Mouse (Mus musculus) embryonic facial prominence, embryonic 14.5 days (tissue): Measurements from ENCODE around the gene Gm5136. TPM values are rescaled to one million over a fixed set of nuclear protein-coding genes. Genes with fewer than 3 reads are reported as not detected.

Experiments used
- ATAC-seq: fragments of 200-750 bp; cut with Nextera tagmentation; 2 replicates; pipeline ENCODE4 v1.8.0; 2017; ENCODE audit warnings: low read depth, moderate number of reproducible peaks, moderate TSS enrichment
- DNase-seq: peaks from one replicate; pipeline ENCODE4 v3.0.0-alpha.2; 2015; ENCODE audit warnings: low spot score
- H3K27ac ChIP-seq: fragments of 300-500 bp; sonication (generic); replicated peaks from 2 replicates; pipeline ENCODE4 v1.5.1; 2014; ENCODE audit warnings: low read depth, mild to moderate bottlenecking, low read length, moderate library complexity
- H3K27me3 ChIP-seq: fragments of 300-500 bp; sonication (generic); replicated peaks from 2 replicates; pipeline ENCODE4 v1.6.1; 2014; ENCODE audit warnings: low read length; ENCODE audit not compliant: control insufficient read depth, insufficient read depth
- H3K36me3 ChIP-seq: fragments of 300-500 bp; sonication (generic); 2 replicates; pipeline ENCODE4 v1.6.1; 2014; ENCODE audit warnings: low read length, mixed read lengths; ENCODE audit not compliant: control insufficient read depth, insufficient read depth
- H3K4me1 ChIP-seq: fragments of 300-500 bp; sonication (generic); 2 replicates; pipeline ENCODE4 v1.6.1; 2014; ENCODE audit warnings: antibody characterized with exemption, low read length; ENCODE audit not compliant: control insufficient read depth, insufficient read depth
- H3K4me2 ChIP-seq: fragments of 300-500 bp; sonication (generic); 2 replicates; pipeline ENCODE4 v1.6.1; 2014; ENCODE audit warnings: low read depth, mild to moderate bottlenecking, low read length, moderate library complexity, mixed read lengths
- H3K4me3 ChIP-seq: fragments of 300-500 bp; sonication (generic); 2 replicates; pipeline ENCODE4 v1.5.1; 2014; ENCODE audit warnings: low read depth, mild to moderate bottlenecking, low read length
- H3K9ac ChIP-seq: fragments of 300-500 bp; sonication (generic); 2 replicates; pipeline ENCODE4 v1.6.1; 2014; ENCODE audit warnings: low read depth, mild to moderate bottlenecking, low read length, moderate library complexity, mixed read lengths
- H3K9me3 ChIP-seq: fragments of 300-500 bp; sonication (generic); 2 replicates; pipeline ENCODE4 v1.6.1; 2016; ENCODE audit warnings: low read length; ENCODE audit not compliant: control insufficient read depth
- WGBS: fragments of 180-500 bp; shearing (Covaris S2); extraction: QIAGEN DNeasy Blood & Tissue Kit; methylation state at CpG from one replicate; pipeline ENCODE4 v1.1.7; 2014; 5-methylcytosine and 5-hydroxymethylcytosine counted together
- polyA plus RNA-seq: library from polyadenylated mRNA; unstranded; fragments of >200 nt; fragmentation: Nextera tagmentation; extraction: Ambion mirVana; gene quantifications from 2 replicates; pipeline ENCODE4 v1.2.1, GENCODE M21; 2014

Gene Gm5136
- polyA plus RNA-seq, result not detected in 2 replicates

DNA sequence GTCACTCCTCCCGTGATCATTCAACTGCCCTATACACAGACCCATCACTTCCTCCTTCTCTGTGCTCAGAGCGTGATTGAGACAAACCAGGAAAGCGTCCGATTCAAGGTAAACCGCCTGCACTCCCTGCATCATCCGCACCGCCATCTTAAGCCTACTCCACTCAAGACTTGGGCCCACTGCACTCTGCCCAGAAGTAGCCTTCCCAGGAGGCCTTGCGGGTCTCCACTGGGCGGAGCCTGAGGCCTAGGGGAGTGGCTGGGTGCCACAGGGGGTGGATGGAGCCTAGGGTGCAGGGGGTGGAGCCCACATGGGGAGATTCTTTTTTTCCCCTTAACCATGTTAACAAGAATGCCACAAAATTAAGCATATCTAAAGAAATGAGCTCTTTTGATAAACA, at the start of gene Gm5136:
Gene Gm5136, minus strand, starts transcription at position 215 of the 400 bp plus-strand sequence.
- Histone ChIP-seq H3K36me3 (no peaks in the 10 kb centered on the region), H3K9ac (no peak within 1 kb of the TSS), H3K4me1 (no peaks in the 10 kb centered on the region), H3K4me3 (no peak within 1 kb of the TSS), H3K27ac (no peak within 1 kb of the TSS), H3K4me2 (no peak within 1 kb of the TSS), H3K27me3 (no peaks in the 10 kb centered on the region), H3K9me3 (0 out of 2 replicates have a peak, but pooled peaks cover 2% of the 10 kb centered on the region)
- WGBS, result 95% methylated on average over 9 of the region's 9 CpGs
- no peak for ATAC-seq
- no peak for DNase-seq

DNA sequence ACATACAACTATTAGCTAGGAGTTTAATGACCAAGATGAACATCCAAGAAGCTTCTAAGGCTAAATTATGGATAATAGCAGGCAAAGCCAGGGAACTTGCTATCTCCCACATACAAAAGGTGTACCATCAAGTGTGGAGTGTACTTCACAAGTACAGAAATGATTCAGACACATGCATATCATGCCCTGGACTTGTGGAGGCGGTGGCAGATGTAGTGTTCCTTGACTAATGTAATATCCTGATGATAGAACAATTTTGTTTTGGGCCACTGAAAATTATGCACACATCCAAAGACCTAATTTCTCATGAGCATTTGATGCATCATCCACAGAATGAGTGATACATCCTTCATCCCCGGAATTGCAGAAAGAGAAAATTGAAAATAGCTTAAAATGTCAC, 43.8 kb upstream of the Gm5136 start:
- Histone ChIP-seq H3K9ac (no peak overlapping the region), H3K9me3 (no peaks in the 10 kb centered on the region), H3K4me2 (no peak overlapping the region), H3K36me3 (no peaks in the 10 kb centered on the region), H3K4me3 (no peak overlapping the region), H3K4me1 (no peaks in the 10 kb centered on the region), H3K27me3 (no peaks in the 10 kb centered on the region), H3K27ac (no peak overlapping the region)
- ATAC-seq (no peak), DNase-seq (no peak)
- WGBS, result 84% methylated on average over 2 of the region's 2 CpGs

DNA sequence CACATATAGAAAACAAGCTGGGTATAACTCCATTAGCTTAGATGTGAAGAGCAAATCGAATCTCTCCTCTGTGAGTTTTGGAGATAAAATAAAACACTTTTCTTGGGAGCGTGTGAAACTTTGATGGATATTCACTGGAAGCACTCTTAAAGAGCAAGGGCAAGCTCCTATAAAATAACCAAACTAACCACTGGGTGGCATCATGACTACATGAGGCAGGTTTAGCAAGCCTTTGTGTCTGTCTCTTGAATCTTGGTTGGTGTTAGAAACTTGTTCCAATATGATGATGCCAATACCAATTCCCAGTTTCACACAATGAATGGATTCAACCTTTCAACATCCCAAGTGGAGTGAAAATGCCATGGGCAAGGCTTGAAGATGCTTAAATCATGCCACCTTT, 34.0 kb upstream of the Gm5136 start:
- Histone ChIP-seq H3K27me3 (no peaks in the 10 kb centered on the region), H3K4me2 (no peak overlapping the region), H3K36me3 (no peaks in the 10 kb centered on the region), H3K4me1 (no peaks in the 10 kb centered on the region), H3K4me3 (no peak overlapping the region), H3K27ac (no peak overlapping the region), H3K9ac (no peak overlapping the region), H3K9me3 (no peaks in the 10 kb centered on the region)
- WGBS, result 62% methylated on average over 2 of the region's 2 CpGs
- peak; percentile 76 for DNase-seq
- ATAC-seq, result no peak

DNA sequence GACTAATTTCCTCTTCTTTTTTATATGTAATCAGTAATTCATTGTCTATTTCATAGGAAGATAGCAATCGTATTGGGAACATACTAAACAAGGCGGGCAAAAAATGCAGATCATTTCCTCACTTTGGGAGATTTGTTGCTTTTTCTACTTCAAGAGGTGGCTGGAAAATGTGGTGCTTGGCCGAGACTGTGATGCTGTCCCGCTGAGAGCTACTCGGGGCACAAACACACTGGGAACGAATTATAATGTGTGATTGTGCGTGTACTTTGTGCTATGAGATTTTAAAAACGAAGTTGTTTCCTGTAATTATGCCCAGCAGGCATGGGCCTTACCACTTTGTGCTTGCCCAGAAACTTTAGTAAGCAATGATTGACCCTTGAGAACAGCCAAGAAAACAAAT, 29.0 kb upstream of the Gm5136 start:
- no peak overlapping the region for H3K4me3 ChIP-seq
- H3K4me2 ChIP-seq, result no peak overlapping the region
- H3K9ac ChIP-seq, result no peak overlapping the region
- no peak for ATAC-seq
- no peak for DNase-seq
- no peaks in the 10 kb centered on the region for H3K27me3 ChIP-seq
- no peaks in the 10 kb centered on the region for H3K36me3 ChIP-seq
- H3K27ac ChIP-seq, result no peak overlapping the region
- H3K4me1 ChIP-seq, result no peaks in the 10 kb centered on the region
- 65% methylated on average over 8 of the region's 8 CpGs for WGBS
- H3K9me3 ChIP-seq, result no peaks in the 10 kb centered on the region

DNA sequence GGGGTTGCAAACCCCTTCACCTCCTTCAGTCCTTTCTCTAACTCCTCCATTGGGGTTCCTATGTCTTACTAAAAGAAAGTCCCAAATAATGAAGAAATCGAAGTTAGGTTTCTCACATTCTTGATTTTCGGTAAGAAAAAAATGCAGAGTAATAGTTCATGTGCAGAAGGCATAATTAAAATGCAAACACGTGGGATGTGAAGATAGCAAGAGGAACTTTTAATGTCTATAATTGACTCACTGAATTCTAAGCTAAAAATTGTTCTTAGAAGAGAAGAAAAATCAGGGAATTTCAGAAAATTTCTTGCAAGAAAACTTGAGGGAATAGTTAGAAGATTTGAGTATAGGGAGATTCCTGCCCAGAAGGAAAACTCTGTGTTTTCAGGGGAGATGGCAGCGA, 26.4 kb upstream of the Gm5136 start:
- WGBS, result 84% methylated on average over 4 of the region's 4 CpGs
- Histone ChIP-seq H3K4me1 (no peaks in the 10 kb centered on the region), H3K4me2 (no peak overlapping the region), H3K27ac (no peak overlapping the region), H3K9me3 (no peaks in the 10 kb centered on the region), H3K9ac (no peak overlapping the region), H3K4me3 (no peak overlapping the region), H3K36me3 (no peaks in the 10 kb centered on the region), H3K27me3 (no peaks in the 10 kb centered on the region)
- no peak for DNase-seq
- no peak for ATAC-seq

DNA sequence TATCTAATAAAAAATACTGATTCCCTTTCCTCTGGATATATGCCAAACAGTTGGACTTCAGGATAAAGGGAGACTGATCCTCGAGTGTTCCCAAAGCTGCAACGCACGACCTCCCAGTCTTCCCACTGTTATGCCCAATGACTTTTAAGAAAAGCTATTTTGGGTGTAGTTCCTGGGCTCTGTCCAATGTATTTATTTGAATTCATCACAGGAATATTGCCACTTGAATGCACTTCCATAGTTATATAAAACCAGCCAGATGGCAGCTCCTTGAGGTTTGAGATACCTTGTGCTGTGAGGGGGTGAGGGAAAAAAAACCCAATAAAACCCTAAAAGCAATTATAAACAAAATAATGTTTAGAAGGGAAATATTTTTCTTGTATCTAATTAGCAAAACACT, 24.9 kb upstream of the Gm5136 start:
- Histone ChIP-seq H3K9ac (no peak overlapping the region), H3K4me3 (no peak overlapping the region), H3K4me2 (no peak overlapping the region), H3K4me1 (no peaks in the 10 kb centered on the region), H3K27me3 (no peaks in the 10 kb centered on the region), H3K27ac (no peak overlapping the region), H3K36me3 (no peaks in the 10 kb centered on the region), H3K9me3 (no peaks in the 10 kb centered on the region)
- ATAC-seq (no peak), DNase-seq (no peak)
- WGBS, result 92% methylated on average over 3 of the region's 3 CpGs

DNA sequence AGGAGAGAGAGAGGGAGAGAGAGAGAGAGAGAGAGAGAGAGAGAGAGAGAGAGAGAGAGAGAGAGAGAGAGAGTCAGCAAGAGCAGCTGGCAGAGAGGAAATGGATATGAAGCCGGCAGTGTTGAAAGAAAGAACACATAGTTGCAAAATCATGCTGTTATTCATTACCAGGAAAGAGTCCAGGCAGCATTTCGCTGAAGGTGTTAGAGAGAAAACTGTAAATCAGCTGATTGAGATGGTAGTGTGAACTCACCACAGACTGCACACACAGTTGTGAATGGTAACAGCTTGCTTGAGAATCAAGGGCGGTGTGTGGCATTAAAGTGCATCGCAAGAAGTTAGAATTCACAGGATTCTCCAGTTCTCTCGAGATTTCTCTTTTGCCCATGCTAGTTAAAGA, 10.6 kb upstream of the Gm5136 start:
- Histone ChIP-seq H3K36me3 (no peaks in the 10 kb centered on the region), H3K27me3 (no peaks in the 10 kb centered on the region), H3K27ac (no peak overlapping the region), H3K4me3 (no peak overlapping the region), H3K9ac (no peak overlapping the region), H3K4me2 (no peak overlapping the region), H3K4me1 (no peaks in the 10 kb centered on the region), H3K9me3 (no peaks in the 10 kb centered on the region)
- DNase-seq (no peak), ATAC-seq (no peak)
- 60% methylated on average over 5 of the region's 5 CpGs for WGBS

DNA sequence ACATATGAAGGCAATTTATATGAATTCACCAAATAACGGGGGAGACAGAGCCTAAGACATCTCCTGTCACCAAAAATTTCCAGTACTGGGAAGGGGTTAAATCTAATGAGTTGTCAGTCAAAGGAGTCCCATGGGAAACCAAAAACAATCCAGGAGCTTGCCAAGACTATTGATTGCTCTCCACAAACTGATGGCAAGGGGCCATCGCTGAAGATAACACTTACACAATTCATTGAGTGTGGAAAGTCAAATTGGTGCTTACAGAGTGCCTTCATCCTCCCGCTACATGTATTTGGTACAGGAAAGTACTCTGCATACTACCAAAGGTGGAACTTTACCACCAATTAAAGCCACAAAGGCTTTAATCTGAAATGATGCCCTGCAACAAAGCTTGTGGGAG, 5.7 kb upstream of the Gm5136 start:
- 84% methylated on average over 3 of the region's 3 CpGs for WGBS
- Histone ChIP-seq H3K36me3 (no peaks in the 10 kb centered on the region), H3K4me1 (no peaks in the 10 kb centered on the region), H3K4me3 (no peak overlapping the region), H3K4me2 (no peak overlapping the region), H3K9me3 (0 out of 2 replicates have a peak, but pooled peaks cover 3% of the 10 kb centered on the region), H3K9ac (no peak overlapping the region), H3K27me3 (no peaks in the 10 kb centered on the region), H3K27ac (no peak overlapping the region)
- ATAC-seq, result no peak
- DNase-seq, result no peak

DNA sequence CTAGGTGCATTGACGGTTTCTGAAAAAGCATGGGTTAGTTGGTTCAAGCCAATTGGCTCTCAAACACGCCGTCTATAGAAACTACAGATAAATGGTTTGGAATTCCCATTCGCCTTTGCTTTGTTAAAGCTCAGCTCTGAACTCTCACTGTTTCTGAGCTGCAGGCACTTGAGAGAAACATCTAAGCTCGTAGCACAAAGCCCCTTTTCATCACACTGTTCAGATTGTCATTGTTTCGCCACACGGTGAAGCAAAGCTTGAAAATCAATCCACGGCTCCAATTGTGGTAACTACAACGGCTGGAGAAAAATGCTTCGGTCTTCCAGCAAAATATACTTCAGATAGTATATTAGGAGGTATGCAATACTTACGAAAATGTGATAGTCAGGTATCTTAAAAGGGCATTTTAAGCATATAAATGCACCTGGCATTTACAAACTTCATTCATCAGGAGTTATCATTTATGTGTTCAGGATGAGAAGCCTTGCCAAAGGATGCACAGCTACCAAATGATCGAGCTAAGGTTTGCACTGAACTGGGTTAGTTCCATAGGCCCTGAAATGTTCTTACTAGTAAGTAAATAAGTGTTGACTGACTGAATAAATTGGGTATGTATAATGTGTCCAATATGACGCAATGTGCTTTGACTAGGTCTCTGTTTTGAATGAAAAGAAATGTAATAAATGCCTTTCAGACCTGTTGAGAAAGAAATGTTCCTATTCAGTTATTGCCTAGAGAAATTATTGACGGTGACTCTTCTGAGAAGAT, 1.6 kb upstream of the Gm5136 start:
- Histone ChIP-seq H3K9me3 (0 out of 2 replicates have a peak, but pooled peaks cover 3% of the 10 kb centered on the region), H3K4me3 (no peak overlapping the region), H3K27ac (no peak overlapping the region), H3K4me2 (no peak overlapping the region), H3K27me3 (no peaks in the 10 kb centered on the region), H3K4me1 (no peaks in the 10 kb centered on the region), H3K9ac (no peak overlapping the region), H3K36me3 (no peaks in the 10 kb centered on the region)
- DNase-seq (peak; percentile 34), ATAC-seq (no peak)
- WGBS, result 55% methylated on average over 14 of the region's 14 CpGs
